Mouse (Mus musculus): ENCODE results near the gene Sun5. TPM values are rescaled to one million over a fixed set of nuclear protein-coding genes. Genes with fewer than 3 reads are reported as not detected.

Sun5 gene
- not detected for polyA plus RNA-seq (2014; fragmentation: Illumina TruSeq; extraction: RNeasy Lipid Tissue Mini Kit (QIAGEN cat#74804))

GRCm38 (mm10) chr2:153870984-153871383 lies at the start of gene Sun5:
Gene Sun5, minus strand, starts transcription at chr2:153871084.

GRCm38 (mm10) chr2:153917930-153918329 lies 47.0 kb upstream of the Sun5 start, which contains the start of gene Bpifb3:
Gene Bpifb3, plus strand, starts transcription at chr2:153918230.

GRCm38 (mm10) chr2:153900088-153900487 lies 29.2 kb upstream of the Sun5 start, which contains the start of gene Bpifb6:
Gene Bpifb6, plus strand, starts transcription at chr2:153900388.

GRCm38 (mm10) chr2:153874745-153875144 lies 3.9 kb upstream of the Sun5 start, which contains the start of gene Bpifb2:
Gene Bpifb2, plus strand, starts transcription at chr2:153875045.

Other genes with a start within 250 kb of the Sun5 start
- gene Commd7, start 238.3 kb downstream of the Sun5 start, polyA plus RNA-seq (2014; fragmentation: Illumina TruSeq; extraction: RNeasy Lipid Tissue Mini Kit (QIAGEN cat#74804)): 10.5 TPM
- gene Dnmt3b, start 221.6 kb downstream of the Sun5 start, polyA plus RNA-seq (2014; fragmentation: Illumina TruSeq; extraction: RNeasy Lipid Tissue Mini Kit (QIAGEN cat#74804)): 3.4 TPM
- not detected for gene Dnmt3c, start 174.4 kb downstream of the Sun5 start, polyA plus RNA-seq (2014; fragmentation: Illumina TruSeq; extraction: RNeasy Lipid Tissue Mini Kit (QIAGEN cat#74804))
- gene Mapre1, start 129.8 kb downstream of the Sun5 start, polyA plus RNA-seq (2014; fragmentation: Illumina TruSeq; extraction: RNeasy Lipid Tissue Mini Kit (QIAGEN cat#74804)): 678 TPM
- not detected for gene Efcab8, start 91.2 kb downstream of the Sun5 start, polyA plus RNA-seq (2014; fragmentation: Illumina TruSeq; extraction: RNeasy Lipid Tissue Mini Kit (QIAGEN cat#74804))
- gene Bpifb2, start 4.0 kb upstream of the Sun5 start, polyA plus RNA-seq (2014; fragmentation: Illumina TruSeq; extraction: RNeasy Lipid Tissue Mini Kit (QIAGEN cat#74804)): not detected
- gene Bpifb6, start 29.3 kb upstream of the Sun5 start, polyA plus RNA-seq (2014; fragmentation: Illumina TruSeq; extraction: RNeasy Lipid Tissue Mini Kit (QIAGEN cat#74804)): not detected
- gene Bpifb3, start 47.1 kb upstream of the Sun5 start, polyA plus RNA-seq (2014; fragmentation: Illumina TruSeq; extraction: RNeasy Lipid Tissue Mini Kit (QIAGEN cat#74804)): not detected
- 23.9 TPM for gene Bpifb4, start 67.1 kb upstream of the Sun5 start, polyA plus RNA-seq (2014; fragmentation: Illumina TruSeq; extraction: RNeasy Lipid Tissue Mini Kit (QIAGEN cat#74804))
- 0.48 TPM for gene Bpifa6, start 103.9 kb upstream of the Sun5 start, polyA plus RNA-seq (2014; fragmentation: Illumina TruSeq; extraction: RNeasy Lipid Tissue Mini Kit (QIAGEN cat#74804))
- gene Bpifa2, start 137.2 kb upstream of the Sun5 start, polyA plus RNA-seq (2014; fragmentation: Illumina TruSeq; extraction: RNeasy Lipid Tissue Mini Kit (QIAGEN cat#74804)): 3.3 TPM